Mouse (Mus musculus): ENCODE data around the gene Olfr1357. TPM values are rescaled to one million over a fixed set of nuclear protein-coding genes. Genes with fewer than 3 reads are reported as not detected.

Gene Olfr1357
- polyA plus RNA-seq, 1 experiment from 2014 or later: not detected

Other genes with a start within 250 kb of the Olfr1357 start
- 225 and 242 TPM in 2 replicates for gene Rrp1, start 205.0 kb downstream of the Olfr1357 start, polyA plus RNA-seq (2014; fragmentation: Nextera tagmentation; extraction: Ambion mirVana)
- 115 and 117 TPM in 2 replicates for gene Cstb, start 192.4 kb downstream of the Olfr1357 start, polyA plus RNA-seq (2014; fragmentation: Nextera tagmentation; extraction: Ambion mirVana)
- gene Pdxk, start 153.1 kb downstream of the Olfr1357 start, polyA plus RNA-seq (2014; fragmentation: Nextera tagmentation; extraction: Ambion mirVana): 6.8 TPM in 2 replicates
- gene Olfr1358, start 100.6 kb downstream of the Olfr1357 start, polyA plus RNA-seq (2014; fragmentation: Nextera tagmentation; extraction: Ambion mirVana): 0.15 TPM in 1 of 2 replicates, not detected in the other
- gene Ilvbl, start 43.7 kb downstream of the Olfr1357 start, polyA plus RNA-seq (2014; fragmentation: Nextera tagmentation; extraction: Ambion mirVana): 27.5 and 31.2 TPM in 2 replicates
- 10.0 and 11.9 TPM in 2 replicates for gene Syde1, start 26.1 kb downstream of the Olfr1357 start, polyA plus RNA-seq (2014; fragmentation: Nextera tagmentation; extraction: Ambion mirVana)
- gene Casp14, start 100.2 kb upstream of the Olfr1357 start, polyA plus RNA-seq (2014; fragmentation: Nextera tagmentation; extraction: Ambion mirVana): not detected in 2 replicates
- gene Ccdc105, start 135.0 kb upstream of the Olfr1357 start, polyA plus RNA-seq (2014; fragmentation: Nextera tagmentation; extraction: Ambion mirVana): not detected in 2 replicates
- gene Slc1a6, start 162.4 kb upstream of the Olfr1357 start, polyA plus RNA-seq (2014; fragmentation: Nextera tagmentation; extraction: Ambion mirVana): 0.63 and 1.2 TPM in 2 replicates
- not detected in 2 replicates for gene Olfr1356, start 234.1 kb upstream of the Olfr1357 start, polyA plus RNA-seq (2014; fragmentation: Nextera tagmentation; extraction: Ambion mirVana)